Mouse (Mus musculus) hindbrain, embryonic 11.5 days (tissue): ENCODE data around the gene Plpp2. TPM values are rescaled to one million over a fixed set of nuclear protein-coding genes. Genes with fewer than 3 reads are reported as not detected.
A peak's percentile ranks its signal among the peaks of the same experiment; 100 is the strongest.

ENCODE experiments used
- ATAC-seq: fragments of 200-750 bp; cut with Nextera tagmentation; 2 replicates; pipeline ENCODE4 v1.8.0; 2017; ENCODE audit warnings: mild to moderate bottlenecking, moderate TSS enrichment, moderate library complexity; ENCODE audit not compliant: low FRiP score
- DNase-seq: peaks from one replicate; pipeline ENCODE4 v3.0.0-alpha.2; 2015; ENCODE audit warnings: low spot score
- H3K27ac ChIP-seq: fragments of 300-500 bp; sonication (generic); 2 replicates; pipeline ENCODE4 v1.5.1; 2014; ENCODE audit warnings: mild to moderate bottlenecking, low read depth, low read length
- H3K27me3 ChIP-seq: fragments of 300-500 bp; sonication (generic); 2 replicates; pipeline ENCODE4 v1.6.1; 2014; ENCODE audit warnings: mild to moderate bottlenecking, low read length, moderate library complexity, mixed read lengths; ENCODE audit not compliant: control insufficient read depth, insufficient read depth
- H3K36me3 ChIP-seq: fragments of 300-500 bp; sonication (generic); 2 replicates; pipeline ENCODE4 v1.6.1; 2014; ENCODE audit warnings: mild to moderate bottlenecking, low read length, moderate library complexity, mixed read lengths; ENCODE audit not compliant: control insufficient read depth, insufficient read depth
- H3K4me1 ChIP-seq: fragments of 300-500 bp; sonication (generic); replicated peaks from 2 replicates; pipeline ENCODE4 v1.6.1; 2014; ENCODE audit warnings: low read length, mixed read lengths; ENCODE audit not compliant: control insufficient read depth, insufficient read depth
- H3K4me2 ChIP-seq: fragments of 300-500 bp; sonication (generic); replicated peaks from 2 replicates; pipeline ENCODE4 v1.6.1; 2014; ENCODE audit warnings: mild to moderate bottlenecking, low read depth, low read length
- H3K4me3 ChIP-seq: fragments of 300-500 bp; sonication (generic); 2 replicates; pipeline ENCODE4 v1.5.1; 2014; ENCODE audit warnings: low read depth, low read length
- H3K9ac ChIP-seq: fragments of 300-500 bp; sonication (generic); 2 replicates; pipeline ENCODE4 v1.6.1; 2014; ENCODE audit warnings: low read depth, low read length
- H3K9me3 ChIP-seq: fragments of 300-500 bp; sonication (generic); 2 replicates; pipeline ENCODE4 v1.6.1; 2016; ENCODE audit warnings: low read length; ENCODE audit not compliant: control insufficient read depth
- WGBS: fragments of 180-500 bp; shearing (Covaris S2); extraction: QIAGEN DNeasy Blood & Tissue Kit; methylation state at CpG from one replicate; pipeline ENCODE4 v1.1.7; 2014; 5-methylcytosine and 5-hydroxymethylcytosine counted together
- polyA plus RNA-seq: library from polyadenylated mRNA; unstranded; fragments of >200 nt; fragmentation: Nextera tagmentation; extraction: Ambion mirVana; gene quantifications from 2 replicates; pipeline ENCODE4 v1.2.1, GENCODE M21; 2014

Plpp2 gene
- polyA plus RNA-seq, 1 experiment from 2014 or later = 12.4 TPM

DNA sequence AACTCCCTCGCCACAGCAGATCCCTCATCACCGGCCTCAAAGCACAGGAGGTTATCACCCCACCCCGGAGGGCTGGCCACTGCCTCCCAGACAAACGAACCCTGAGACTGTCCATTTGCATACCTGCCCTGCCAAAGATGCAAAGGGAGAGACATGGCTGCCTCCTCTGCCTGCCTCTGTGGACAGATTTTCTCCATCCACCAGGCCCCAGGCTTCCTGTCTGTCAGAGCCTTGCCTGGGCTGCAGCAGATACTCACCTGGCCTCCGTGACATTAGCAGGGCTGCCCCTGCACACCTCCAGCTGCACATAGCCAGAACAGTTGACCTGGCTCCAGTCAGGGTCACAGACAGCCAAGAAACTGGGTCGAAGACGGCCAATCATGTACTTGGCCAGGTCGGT, 3.4 kb downstream of the Plpp2 start:
- ATAC-seq (no peak), DNase-seq (no peak)
- 74% methylated on average over 8 of the region's 8 CpGs for WGBS
- H3K9ac ChIP-seq = no peak overlapping the region
- H3K4me2 ChIP-seq = no peak overlapping the region
- H3K9me3 ChIP-seq = no peaks in the 10 kb centered on the region
- no peak overlapping the region for H3K4me3 ChIP-seq
- no peaks in the 10 kb centered on the region for H3K4me1 ChIP-seq
- no peak overlapping the region for H3K27ac ChIP-seq
- no peaks in the 10 kb centered on the region for H3K36me3 ChIP-seq
- no peaks in the 10 kb centered on the region for H3K27me3 ChIP-seq

DNA sequence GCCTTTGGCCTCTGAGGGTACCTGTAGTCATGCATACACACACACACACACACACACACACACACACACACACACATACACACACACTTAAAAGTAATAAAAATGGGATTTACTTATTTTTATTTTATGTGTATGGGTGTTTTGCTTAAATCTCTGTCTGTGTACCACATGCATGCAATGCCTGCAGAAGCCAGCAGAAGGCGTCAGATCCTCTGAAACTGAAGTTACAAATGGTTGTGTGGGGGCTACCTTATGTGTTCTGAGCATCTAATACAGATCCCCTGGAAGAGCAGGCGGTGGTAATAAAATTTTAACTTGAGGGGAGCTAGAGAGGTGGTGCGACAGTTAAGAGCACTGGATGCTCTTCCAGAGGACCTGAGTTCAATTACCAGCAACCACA, 5.5 kb downstream of the Plpp2 start:
- Histone ChIP-seq H3K27ac (no peak overlapping the region), H3K9ac (no peak overlapping the region), H3K4me2 (no peak overlapping the region), H3K36me3 (no peaks in the 10 kb centered on the region), H3K4me3 (no peak overlapping the region), H3K4me1 (no peaks in the 10 kb centered on the region), H3K9me3 (no peaks in the 10 kb centered on the region), H3K27me3 (no peaks in the 10 kb centered on the region)
- WGBS = 82% methylated on average over 3 of the region's 3 CpGs
- ATAC-seq = no peak
- no peak for DNase-seq

DNA sequence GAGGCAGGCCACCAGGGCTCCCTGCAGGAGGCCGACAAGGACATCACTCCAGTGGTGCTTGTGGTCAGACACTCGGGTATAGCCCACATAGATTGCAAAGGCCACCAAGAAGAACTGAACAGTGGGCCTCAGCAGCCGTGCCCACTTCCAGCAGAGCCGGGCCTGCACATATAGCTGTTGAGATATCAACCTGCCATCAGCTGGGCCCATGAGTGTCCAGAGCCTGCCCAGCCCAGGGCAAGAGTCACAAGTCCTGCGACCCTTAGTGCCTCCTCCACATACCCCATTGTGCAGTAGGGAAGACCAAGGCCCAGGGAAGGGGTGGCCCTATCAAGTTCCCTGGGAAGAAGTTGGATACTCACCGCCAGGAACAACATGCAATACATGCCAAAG, 6.1 kb downstream of the Plpp2 start:
- Histone ChIP-seq H3K4me2 (no peak overlapping the region), H3K9me3 (no peaks in the 10 kb centered on the region), H3K27ac (no peak overlapping the region), H3K36me3 (no peaks in the 10 kb centered on the region), H3K4me1 (no peaks in the 10 kb centered on the region), H3K9ac (no peak overlapping the region), H3K27me3 (no peaks in the 10 kb centered on the region), H3K4me3 (no peak overlapping the region)
- DNase-seq (no peak), ATAC-seq (no peak)
- 90% methylated on average over 6 of the region's 6 CpGs for WGBS

DNA sequence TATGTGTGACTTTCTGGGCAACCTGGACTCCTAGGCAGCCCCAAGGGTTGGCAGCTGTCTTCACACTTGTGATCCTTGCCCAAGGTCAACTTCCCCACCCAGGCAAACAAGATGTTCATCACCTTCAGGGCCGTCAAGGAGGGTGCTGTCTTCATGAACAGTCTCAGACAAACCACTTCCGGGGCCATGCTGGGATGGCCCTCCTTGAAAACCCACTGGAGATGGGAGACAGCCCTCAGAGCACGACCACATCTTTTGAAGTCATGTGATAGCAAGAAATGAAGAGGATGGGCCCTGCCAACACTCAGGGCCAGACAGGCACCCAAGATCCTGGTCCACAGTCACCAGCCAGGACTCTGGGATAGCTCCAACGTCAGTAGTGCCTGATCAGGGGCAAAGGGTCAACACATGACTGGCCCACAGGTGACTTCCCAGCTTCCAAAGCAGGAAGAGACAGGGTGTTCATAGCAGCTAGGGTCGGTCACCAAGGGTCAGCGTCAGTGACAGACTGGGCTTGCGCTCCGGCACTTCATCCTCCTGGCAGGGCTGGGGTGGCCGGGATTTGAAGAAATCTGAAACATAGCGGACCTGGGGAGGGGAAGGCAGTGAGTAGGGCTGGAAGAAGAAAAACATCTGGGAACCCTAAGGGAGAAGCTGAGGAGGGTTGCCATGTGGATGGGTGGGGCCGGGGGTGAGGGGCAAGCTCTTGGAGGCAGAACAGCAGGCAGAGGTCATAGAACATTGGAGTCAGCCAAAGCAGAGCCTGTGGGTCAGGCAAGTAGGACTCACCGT, 6.7 kb downstream of the Plpp2 start:
- ATAC-seq (no peak), DNase-seq (no peak)
- no peak overlapping the region for H3K9ac ChIP-seq
- no peaks in the 10 kb centered on the region for H3K36me3 ChIP-seq
- no peaks in the 10 kb centered on the region for H3K4me1 ChIP-seq
- H3K4me2 ChIP-seq = no peak overlapping the region
- H3K4me3 ChIP-seq = no peak overlapping the region
- 87% methylated on average over 12 of the region's 12 CpGs for WGBS
- no peak overlapping the region for H3K27ac ChIP-seq
- H3K27me3 ChIP-seq = no peaks in the 10 kb centered on the region
- H3K9me3 ChIP-seq = no peaks in the 10 kb centered on the region

DNA sequence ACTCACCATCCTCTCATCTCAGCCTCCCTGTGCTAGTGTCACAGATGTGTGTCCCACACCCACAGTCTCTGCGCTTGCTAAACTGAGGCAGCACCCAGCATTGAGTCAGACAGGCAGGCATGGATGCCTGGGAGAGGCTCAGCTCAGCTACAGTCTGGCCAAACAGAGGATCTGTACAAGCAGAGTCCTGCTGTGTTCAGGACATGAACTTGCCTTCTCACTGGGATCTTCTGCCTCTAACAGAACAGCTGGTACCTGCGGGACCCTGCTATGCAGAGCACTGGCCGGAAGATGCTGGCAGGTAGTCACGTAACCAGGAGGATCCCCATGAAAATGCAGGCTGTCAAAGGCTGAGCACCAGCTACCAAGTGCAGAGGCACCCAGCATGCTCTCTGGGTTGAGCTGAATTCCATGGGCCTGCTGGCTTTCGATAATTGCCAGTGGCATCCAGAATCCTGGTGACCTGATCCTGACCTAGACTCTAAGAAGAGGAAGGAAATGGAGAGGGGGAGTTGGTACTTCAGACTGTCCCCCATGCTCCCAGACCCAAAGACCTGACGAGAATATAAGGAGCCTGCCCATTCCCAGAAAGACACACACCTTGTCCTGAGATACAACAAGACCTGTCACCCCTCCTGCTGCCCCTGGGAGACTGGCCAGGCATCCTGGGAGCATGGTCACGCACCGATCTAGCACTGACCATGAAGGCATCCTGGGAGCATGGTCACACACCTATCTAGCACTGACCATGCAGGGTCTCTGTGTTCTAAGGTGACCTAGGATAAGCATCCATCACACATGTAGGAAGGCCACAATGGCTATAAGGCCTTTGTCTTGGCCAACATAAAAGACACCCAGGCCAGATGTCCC, 7.9 kb downstream of the Plpp2 start:
- Histone ChIP-seq H3K4me3 (no peak overlapping the region), H3K36me3 (no peaks in the 10 kb centered on the region), H3K4me2 (no peak overlapping the region), H3K9me3 (no peaks in the 10 kb centered on the region), H3K27ac (no peak overlapping the region), H3K4me1 (no peaks in the 10 kb centered on the region), H3K27me3 (no peaks in the 10 kb centered on the region), H3K9ac (no peak overlapping the region)
- no peak for DNase-seq
- 89% methylated on average over 8 of the region's 8 CpGs for WGBS
- ATAC-seq = no peak

DNA sequence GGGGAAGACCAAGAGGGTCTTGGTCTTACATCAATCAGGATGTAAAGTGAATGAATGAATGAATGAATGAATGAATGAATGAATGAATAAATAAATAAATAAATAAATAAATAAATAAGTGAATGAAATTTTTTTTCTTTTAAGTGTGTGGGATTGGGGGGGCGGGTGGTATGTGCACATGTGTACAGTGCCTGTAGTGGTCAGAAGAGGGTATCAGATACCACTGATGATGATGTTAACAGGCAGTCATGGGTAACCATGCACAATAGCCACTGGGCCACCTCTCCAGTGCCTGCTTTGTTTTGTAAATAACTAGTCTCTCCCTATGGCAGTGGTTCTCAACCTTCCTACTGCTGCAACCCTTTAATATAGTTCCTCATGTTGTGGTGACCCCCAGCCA, 9.2 kb downstream of the Plpp2 start:
- no peak overlapping the region for H3K4me2 ChIP-seq
- H3K4me3 ChIP-seq = no peak overlapping the region
- no peak for DNase-seq
- 63% methylated on average over 1 of the region's 1 CpGs for WGBS
- H3K4me1 ChIP-seq = no peaks in the 10 kb centered on the region
- no peak for ATAC-seq
- no peaks in the 10 kb centered on the region for H3K9me3 ChIP-seq
- no peaks in the 10 kb centered on the region for H3K27me3 ChIP-seq
- no peak overlapping the region for H3K27ac ChIP-seq
- H3K9ac ChIP-seq = no peak overlapping the region
- H3K36me3 ChIP-seq = no peaks in the 10 kb centered on the region

DNA sequence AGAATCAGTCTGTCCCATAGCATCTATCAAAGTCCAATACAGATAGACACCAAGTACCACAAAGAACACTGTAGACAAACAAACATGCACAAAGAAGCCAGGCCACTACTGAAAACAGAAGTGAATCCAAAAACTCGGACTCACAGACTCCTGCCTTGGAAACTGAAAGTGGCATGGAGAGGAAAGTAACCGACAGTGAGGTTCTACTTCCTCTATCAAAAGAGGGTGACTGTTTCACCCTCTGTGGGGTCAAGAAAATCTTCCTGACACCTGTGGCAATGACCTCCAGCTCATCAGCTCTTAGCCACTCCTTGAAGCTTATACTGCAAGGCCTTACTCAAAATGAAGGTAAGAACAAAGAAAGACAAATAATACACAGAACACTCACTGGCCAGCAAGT, 26.9 kb downstream of the Plpp2 start:
- no peaks in the 10 kb centered on the region for H3K27me3 ChIP-seq
- ATAC-seq (no peak), DNase-seq (no peak)
- H3K9ac ChIP-seq = no peak overlapping the region
- H3K4me2 ChIP-seq = no peak overlapping the region
- no peaks in the 10 kb centered on the region for H3K4me1 ChIP-seq
- H3K4me3 ChIP-seq = no peak overlapping the region
- H3K36me3 ChIP-seq = no peaks in the 10 kb centered on the region
- no peaks in the 10 kb centered on the region for H3K9me3 ChIP-seq
- no peak overlapping the region for H3K27ac ChIP-seq
- 88% methylated on average over 2 of the region's 2 CpGs for WGBS

DNA sequence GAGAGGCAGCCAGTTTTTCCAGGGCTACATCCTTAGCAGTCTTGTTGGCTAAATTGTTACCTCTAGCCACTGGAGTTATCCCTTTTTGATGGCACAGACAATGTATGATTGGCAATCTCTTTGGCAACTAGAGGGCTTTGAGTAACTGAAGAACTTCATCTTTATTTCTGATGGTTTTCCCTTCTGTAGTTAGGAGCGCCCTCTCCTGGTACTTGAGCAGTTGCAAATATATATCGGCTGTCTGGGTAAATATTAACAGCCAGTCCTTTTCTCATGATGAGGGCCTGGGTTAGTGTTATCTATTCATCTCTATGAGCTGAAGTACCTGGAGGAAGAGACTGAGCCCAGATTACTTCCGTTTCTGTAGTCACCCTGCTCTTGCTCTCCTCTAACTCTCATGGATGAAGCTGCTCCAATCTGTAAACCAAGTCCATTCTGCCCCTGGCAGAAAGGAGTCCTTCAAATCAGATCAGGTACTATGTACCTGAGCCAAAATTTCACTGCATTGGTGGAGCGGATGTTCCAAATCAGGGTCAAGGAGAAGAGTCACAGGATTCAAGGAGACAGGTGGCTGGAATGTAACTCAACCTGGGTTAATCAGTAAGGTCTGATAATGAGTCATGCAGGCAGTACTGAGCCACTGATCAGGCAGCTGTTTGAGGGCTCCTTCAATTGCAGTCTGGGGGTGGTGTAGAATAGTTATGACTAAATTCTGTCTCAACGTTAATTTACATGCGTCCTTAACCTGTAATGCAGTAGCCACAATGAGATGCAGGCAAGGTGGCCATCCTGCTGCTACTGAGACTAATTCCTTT, 30.6 kb downstream of the Plpp2 start:
- H3K9ac ChIP-seq = no peak overlapping the region
- no peaks in the 10 kb centered on the region for H3K9me3 ChIP-seq
- H3K27me3 ChIP-seq = no peaks in the 10 kb centered on the region
- H3K4me2 ChIP-seq = no peak overlapping the region
- no peaks in the 10 kb centered on the region for H3K36me3 ChIP-seq
- WGBS = 68% methylated on average over 6 of the region's 6 CpGs
- DNase-seq (peak; percentile 14), ATAC-seq (no peak)
- H3K27ac ChIP-seq = no peak overlapping the region
- H3K4me1 ChIP-seq = no peaks in the 10 kb centered on the region
- no peak overlapping the region for H3K4me3 ChIP-seq
